Mouse (Mus musculus) CD4-positive, CD25-positive, alpha-beta regulatory T cell, adult 4 months (primary cell): ENCODE measurements around the gene Dkkl1. TPM values are rescaled to one million over a fixed set of nuclear protein-coding genes. Genes with fewer than 3 reads are reported as not detected.
"Not testable (repeated sequence)": the region's sequence is repeated elsewhere in the genome, so short reads cannot be mapped to it uniquely, and the experiment has no call there.

Source experiments
- ATAC-seq: one replicate; pipeline ENCODE4 v1.8.0; 2017
- polyA plus RNA-seq, 2 experiments: library from polyadenylated mRNA; unstranded; fragments of 100-300 nt; shearing (Covaris generic); gene quantifications; one replicate each; pipeline ENCODE4 v1.2.1; 2017

Dkkl1 gene
- polyA plus RNA-seq, 2 experiments from 2014 or later, result 16.1 to 22.9 TPM

DNA sequence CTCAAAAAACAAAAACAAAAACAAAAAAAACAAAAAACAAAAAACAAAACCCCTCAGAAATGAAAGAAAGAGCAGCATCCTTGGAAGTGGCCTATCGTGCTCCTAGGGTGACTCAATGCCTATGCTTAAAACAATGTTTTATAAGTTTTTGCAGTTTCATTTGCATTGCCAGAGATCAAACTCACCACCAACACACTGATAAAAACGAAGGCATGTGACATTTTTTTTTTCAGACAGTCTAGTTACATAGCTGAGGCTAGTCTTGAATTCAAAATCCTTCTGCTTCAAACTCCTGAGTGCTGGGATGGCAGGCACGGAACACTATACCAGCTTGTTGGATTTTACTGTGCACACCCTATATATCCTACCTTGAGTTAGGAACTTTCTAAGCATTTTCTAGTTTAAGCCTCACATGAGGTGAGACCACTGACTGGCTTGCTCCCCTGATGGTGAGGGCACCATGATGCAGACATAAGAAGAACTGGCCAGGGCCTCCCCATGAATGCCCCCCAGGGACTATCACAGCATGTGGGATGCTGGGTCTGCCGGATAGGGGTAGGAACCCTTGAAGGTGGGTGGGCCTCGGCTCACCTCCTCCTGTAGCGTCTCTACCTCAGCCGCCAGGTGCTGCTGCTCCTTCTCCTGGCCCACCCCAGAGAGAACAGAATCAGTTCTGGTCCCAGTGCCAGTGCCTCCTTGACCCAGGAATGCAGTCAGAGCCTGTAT lies 19.2 kb downstream of the Dkkl1 start:
- no peak for ATAC-seq

DNA sequence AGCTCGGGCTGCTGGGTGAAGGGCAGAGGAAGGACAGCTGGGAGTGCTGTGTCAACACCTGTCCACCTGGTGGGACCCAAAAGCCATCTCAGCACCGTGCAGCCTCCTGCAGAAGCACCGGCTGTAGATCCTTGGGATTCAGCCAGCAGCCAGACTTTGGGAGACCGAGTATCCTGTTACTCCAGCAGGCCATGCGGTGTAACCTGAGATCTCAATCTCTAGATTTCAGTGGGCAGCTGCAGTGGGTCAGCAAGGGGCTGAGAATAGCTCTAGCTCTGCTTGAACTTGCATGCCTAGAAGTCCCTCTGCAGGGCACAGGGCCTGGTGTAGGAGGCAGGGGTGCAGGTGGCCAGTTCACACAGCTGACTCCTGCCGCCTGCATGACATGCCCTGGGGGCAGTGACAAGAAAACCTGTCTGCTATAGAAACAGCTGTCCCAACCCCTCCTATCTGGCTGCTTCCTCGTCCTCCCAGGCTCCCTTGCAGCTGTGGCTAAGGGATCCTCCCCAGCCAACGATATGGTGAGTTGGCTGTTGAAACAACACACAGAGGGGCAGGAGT lies 20.1 kb downstream of the Dkkl1 start:
- ATAC-seq, result no peak

GRCm38 (mm10) chr7:45191161-45191560 lies 20.8 kb downstream of the Dkkl1 start:
- ATAC-seq, result no peak

DNA sequence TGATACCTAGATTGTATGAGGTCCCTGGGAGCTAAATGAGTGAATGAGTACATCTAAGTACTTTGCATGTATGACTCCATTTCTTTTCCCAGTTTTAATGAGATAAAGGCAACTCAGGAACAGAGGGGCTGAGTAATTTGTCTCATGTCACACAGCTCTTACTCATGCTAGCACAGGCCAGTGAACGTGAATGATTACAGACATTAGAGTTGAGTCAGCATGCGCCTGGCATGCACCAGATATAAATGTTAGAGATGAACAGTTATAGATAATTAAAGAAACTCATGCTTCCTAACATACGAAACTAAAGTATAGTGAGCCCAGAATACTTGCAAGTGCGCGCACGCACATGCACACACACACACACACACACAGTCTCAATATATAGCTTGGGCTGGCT lies 21.8 kb downstream of the Dkkl1 start:
- ATAC-seq, result no peak

- no peak for ATAC-seq
These were observed 22.3 kb downstream of the Dkkl1 start for GRCm38 (mm10) chr7:45189600-45189999.

GRCm38 (mm10) chr7:45185921-45186320 lies 26.0 kb downstream of the Dkkl1 start:
- ATAC-seq, result no peak

DNA sequence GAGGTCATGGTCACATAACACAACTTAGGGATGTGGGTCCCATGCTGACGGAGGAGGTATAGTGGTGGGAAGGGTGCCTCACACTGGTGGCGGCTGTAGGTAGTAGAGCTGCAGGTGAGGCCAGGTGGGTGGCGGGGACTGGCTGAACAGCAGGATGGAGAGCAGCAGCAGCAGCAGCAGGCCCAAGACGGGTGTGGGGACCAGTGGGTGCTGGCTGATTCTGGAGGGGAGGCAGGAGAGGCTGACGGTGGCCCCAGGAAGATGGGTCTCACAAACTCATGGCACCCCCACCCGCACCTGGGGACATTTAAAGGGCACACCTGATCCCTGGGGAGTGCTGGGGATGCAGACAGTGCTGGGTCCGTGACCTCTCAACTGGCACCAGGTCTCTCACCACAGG lies 28.3 kb downstream of the Dkkl1 start:
- no peak for ATAC-seq

- no peak for ATAC-seq
These were observed 29.3 kb downstream of the Dkkl1 start for GRCm38 (mm10) chr7:45182606-45183005.

DNA sequence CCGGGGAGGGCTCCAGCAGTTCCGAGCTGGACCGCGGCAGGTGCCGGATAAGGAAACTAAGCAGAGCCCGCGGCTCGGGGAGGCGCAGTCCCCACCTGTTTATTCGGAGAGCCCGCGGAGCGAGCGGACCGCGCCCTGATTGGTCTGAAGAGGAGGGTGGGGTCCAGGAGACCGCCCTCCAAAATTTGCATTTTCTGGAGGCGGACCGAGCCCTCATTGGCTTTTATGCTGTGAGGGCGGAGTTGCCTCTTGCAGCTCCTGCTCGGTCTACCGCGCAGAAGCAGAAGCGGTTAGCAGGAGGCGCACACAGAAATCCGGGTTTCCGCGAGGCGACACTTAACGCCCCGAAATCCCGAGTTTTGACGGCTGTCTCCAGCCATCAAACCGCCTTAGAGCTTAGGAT lies 29.7 kb downstream of the Dkkl1 start:
- ATAC-seq, result peak; percentile 96

DNA sequence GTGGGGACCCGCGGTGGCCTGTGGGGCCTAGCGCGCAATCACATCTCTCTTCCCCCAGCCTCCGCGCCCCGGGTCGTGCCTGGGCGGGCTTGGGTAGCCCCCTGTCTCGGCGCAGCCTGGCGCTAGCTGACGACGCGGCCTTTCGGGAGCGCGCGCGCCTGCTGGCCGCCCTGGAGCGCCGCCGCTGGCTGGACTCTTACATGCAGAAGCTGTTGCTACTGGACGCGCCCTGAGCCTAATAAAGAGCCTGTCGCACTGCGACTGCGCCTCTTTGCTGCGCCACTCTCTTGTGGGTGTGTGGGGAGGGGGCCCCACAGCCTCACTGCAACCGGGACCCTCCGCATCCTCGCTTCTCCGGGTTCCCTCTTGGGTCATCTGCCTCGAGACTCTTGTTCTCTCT lies 30.4 kb downstream of the Dkkl1 start:
- no peak for ATAC-seq

GRCm38 (mm10) chr7:45180896-45181477 lies 31.0 kb downstream of the Dkkl1 start, which contains the start of gene Pth2:
Gene Pth2, plus strand, starts transcription at chr7:45180995.
- ATAC-seq, result no peak

- ATAC-seq, result no peak
These were observed 32.5 kb downstream of the Dkkl1 start, which contains the start of gene Gfy for GRCm38 (mm10) chr7:45179469-45179868. Gene Gfy, minus strand, starts transcription at chr7:45179569.

GRCm38 (mm10) chr7:45178550-45178949 lies 33.4 kb downstream of the Dkkl1 start:
- ATAC-seq, result no peak

DNA sequence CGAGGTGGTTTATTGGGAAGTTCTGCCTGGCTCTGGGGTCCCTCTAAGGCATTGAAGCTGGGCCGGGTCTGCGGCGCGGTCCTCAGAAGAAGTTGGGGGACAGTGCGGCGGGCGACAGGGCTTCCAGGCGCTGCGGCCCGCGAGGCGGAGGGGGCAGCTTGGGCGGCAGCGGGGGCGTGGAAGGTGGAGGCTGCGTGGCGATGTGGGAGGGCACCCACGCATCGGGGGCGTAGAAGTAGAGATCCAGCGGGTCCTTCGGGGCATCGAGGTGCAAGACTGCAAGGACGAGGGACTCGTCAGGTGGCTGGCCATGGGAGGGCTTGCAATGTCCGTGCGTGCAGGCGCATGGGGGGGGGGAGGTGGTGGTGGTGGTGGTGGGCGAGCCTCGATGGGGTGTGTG lies 35.6 kb downstream of the Dkkl1 start:
- no peak for ATAC-seq

- no peak for ATAC-seq
These were observed 36.0 kb downstream of the Dkkl1 start for GRCm38 (mm10) chr7:45175929-45176328.

GRCm38 (mm10) chr7:45175398-45175797 lies 36.5 kb downstream of the Dkkl1 start:
- ATAC-seq, result no peak

GRCm38 (mm10) chr7:45174567-45175280 lies 37.2 kb downstream of the Dkkl1 start:
- ATAC-seq, result no peak

DNA sequence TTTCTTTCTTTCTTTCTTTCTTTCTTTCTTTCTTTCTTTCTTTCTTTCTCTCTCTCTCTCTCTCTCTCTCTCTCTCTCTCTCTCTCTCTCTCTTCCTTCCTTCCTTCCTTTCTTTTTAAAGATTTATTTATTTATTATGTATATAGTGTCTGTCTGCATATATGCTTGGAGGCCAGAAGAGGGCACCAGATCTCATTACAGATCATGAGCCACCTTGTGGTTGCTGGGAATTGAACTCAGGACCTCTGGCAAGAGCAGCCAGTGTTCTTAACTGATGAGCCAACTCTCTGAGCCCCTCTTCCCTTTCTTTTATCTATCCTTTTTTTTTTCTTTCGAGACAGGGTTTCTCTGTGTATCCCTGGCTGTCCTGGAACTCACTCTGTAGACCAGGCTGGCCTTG lies 38.2 kb downstream of the Dkkl1 start:
- ATAC-seq, result not testable (repeated sequence)

DNA sequence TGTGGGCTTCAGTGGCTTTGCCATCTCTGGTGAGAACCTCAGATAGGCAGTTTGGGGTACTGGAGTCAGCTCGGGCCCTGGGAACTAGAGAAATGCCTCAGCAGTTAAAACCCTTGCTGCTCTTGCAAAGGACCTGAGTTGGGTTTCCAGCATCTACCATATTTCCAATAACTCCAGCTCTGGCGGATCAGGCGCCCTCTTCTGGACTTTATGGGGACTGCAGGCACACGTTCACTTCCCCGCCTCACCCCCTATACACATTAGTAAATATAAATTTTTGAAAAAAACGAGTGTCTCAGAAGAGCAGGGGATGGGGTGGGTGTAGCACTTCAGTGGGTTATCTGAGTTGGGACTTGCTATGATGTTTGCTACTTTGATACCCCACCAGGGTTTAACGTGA lies 39.0 kb downstream of the Dkkl1 start:
- ATAC-seq, result no peak

DNA sequence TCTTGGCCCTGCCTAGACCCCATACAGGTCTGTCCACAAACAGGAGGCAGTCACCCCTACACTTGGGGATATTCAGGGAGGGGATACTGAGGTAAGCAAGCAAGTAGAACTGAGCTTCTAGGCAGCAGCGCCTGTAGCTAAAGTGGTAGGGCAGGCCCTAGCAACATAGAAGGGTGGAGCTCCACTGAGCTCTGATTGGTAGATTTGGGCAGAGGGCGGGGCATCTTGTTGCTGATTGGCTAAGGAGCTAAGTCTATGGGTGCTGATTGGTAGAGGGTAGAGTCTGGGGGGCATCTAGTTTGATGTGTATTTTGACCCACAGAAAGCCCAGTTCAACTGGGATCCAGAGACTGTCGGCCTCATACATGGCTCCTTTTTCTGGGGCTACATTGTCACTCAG lies 42.5 kb downstream of the Dkkl1 start:
- ATAC-seq, result no peak

DNA sequence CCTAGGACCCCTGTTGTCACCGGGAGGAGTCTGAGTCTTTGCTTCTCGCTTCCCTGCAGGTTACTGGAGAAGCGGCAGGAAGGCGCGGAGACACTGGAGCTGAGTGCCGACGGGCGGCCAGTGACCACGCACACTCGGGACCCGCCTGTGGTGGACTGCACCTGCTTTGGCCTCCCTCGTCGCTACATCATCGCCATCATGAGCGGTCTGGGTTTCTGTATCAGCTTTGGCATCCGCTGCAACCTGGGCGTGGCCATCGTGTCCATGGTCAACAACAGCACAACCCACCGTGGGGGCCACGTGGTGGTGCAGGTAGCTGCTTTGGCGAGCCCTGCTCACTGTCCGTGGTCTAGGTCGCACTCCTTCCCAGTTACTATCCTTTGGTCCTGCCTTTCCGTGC lies 43.3 kb downstream of the Dkkl1 start:
- ATAC-seq, result no peak

GRCm38 (mm10) chr7:45167761-45168445 lies 44.0 kb downstream of the Dkkl1 start:
- ATAC-seq, result no peak

DNA sequence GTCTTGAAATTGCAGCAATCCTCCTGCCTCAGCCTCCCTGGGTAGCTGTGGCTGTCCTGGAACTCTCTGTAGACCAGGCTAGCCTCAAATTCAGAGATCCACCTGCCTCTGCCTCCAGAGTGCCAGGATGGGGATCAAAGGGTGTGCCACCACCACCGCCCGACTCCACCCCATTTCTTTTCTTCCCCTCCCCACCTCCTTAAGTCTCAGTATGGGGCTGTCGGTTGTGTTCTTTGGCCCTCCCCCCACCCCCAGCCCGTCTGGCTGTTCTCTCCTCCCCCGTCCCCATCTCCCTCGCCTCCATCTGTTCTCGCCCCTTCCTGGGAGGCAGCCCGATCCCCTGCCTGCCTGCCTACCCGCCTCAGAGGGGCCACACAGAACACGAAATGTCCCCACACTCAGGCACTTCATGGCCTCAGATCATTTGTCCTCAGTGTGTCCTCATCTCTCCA lies 45.0 kb downstream of the Dkkl1 start:
- ATAC-seq, result no peak
